Mouse (Mus musculus): ENCODE results near the gene Fdx1.

GRCm38 (mm10) chr9:51964110-51964509 lies 754 bp upstream of the Fdx1 start:
- TF ChIP-seq CTCF (IDR thresholded peaks at IDR 0.05; ENCODE audit: low read depth) (no peak), EP300 (IDR thresholded peaks at IDR 0.05; ENCODE audit: low read depth) (no peak)
